Mouse (Mus musculus): ENCODE results near the gene Ifitm3. TPM values are rescaled to one million over a fixed set of nuclear protein-coding genes. Genes with fewer than 3 reads are reported as not detected.
"Not testable (repeated sequence)": the region's sequence is repeated elsewhere in the genome, so short reads cannot be mapped to it uniquely, and the experiment has no call there.

Gene Ifitm3
- total and polyA plus RNA-seq, 3 experiments: 0.25 TPM; not detected in 2

- Histone ChIP-seq H3K36me3 (replicated peaks in 1 of 2; ENCODE audit: control insufficient read depth in 1 of 2, insufficient read depth in 1 of 2, low read length in 1 of 2) (no peaks in the 10 kb centered on the region), H3K27ac (ENCODE audit: insufficient read depth, low read depth) (no peak overlapping the region), H3K27me3 (replicated peaks) (peaks cover 10% of the 10 kb centered on the region), H3K4me1 (ENCODE audit: control insufficient read depth in 1 of 2, insufficient read depth in 2 of 2) (peaks cover 3 to 11% of the 10 kb centered on the region in 2 experiments; a peak in 3 of 4 replicates), H3K79me2 (replicated peaks; ENCODE audit: control insufficient read depth, extremely low read depth, insufficient read depth, poor library complexity, severe bottlenecking) (no peaks in the 10 kb centered on the region), H3K4me3 (replicated peaks in 1 of 3; ENCODE audit: low read depth in 2 of 3, low read length in 2 of 3, poor library complexity in 1 of 3) (no peak overlapping the region), H3K9me3 (replicated peaks; ENCODE audit: low read length) (peaks cover 6% of the 10 kb centered on the region), H3K4me2 (ENCODE audit: insufficient read depth, low read depth, poor library complexity, severe bottlenecking) (no peak overlapping the region), H3K9ac (ENCODE audit: insufficient read depth, low read depth) (no peak overlapping the region)
- no peak for DNase-seq (ENCODE audit: extremely low read depth)
- dilution Hi-C loops (cut with MboI; ENCODE audit: extremely low pct_ligation_motif_present, extremely low pct_unique_long_range_greater_than_20kb, low sequenced_read_pairs): no loop called here
- in situ Hi-C loops (cut with MboI; ENCODE audit: low pct_ligation_motif_present, low pct_unique_long_range_greater_than_20kb, low sequenced_read_pairs): no loop called here
- TF ChIP-seq NRF1 (IDR thresholded peaks at IDR 0.05; ENCODE audit: low read depth, low read length): no peak
- no peak for TF ChIP-seq MAZ (IDR thresholded peaks at IDR 0.05; ENCODE audit: low read depth, low read length)
- no peak for TF ChIP-seq CTCF (conservative IDR thresholded peaks at IDR 0.05 in 1 of 2, IDR thresholded peaks at IDR 0.05 in 1 of 2; ENCODE audit: low read depth in 2 of 2, low read length in 2 of 2)
- no peak for TF ChIP-seq POLR2A (IDR thresholded peaks at IDR 0.05; ENCODE audit: low read depth, low read length)
- TF ChIP-seq BHLHE40 (IDR thresholded peaks at IDR 0.05; ENCODE audit: low read depth, low read length): no peak
- no peak for TF ChIP-seq E2F4 (IDR thresholded peaks at IDR 0.05; ENCODE audit: insufficient replicate concordance, low read depth, low read length)
Measured at GRCm38 (mm10) chr7:141039386-141040107, 29.0 kb upstream of the Ifitm3 start.

- DNase-seq (ENCODE audit: extremely low read depth): no peak
- Histone ChIP-seq H3K79me2 (replicated peaks; ENCODE audit: control insufficient read depth, extremely low read depth, insufficient read depth, poor library complexity, severe bottlenecking) (no peaks in the 10 kb centered on the region), H3K4me3 (replicated peaks in 1 of 3; ENCODE audit: low read depth in 2 of 3, low read length in 2 of 3, poor library complexity in 1 of 3) (no peak overlapping the region), H3K27ac (ENCODE audit: insufficient read depth, low read depth) (no peak overlapping the region), H3K36me3 (replicated peaks in 1 of 2; ENCODE audit: control insufficient read depth in 1 of 2, insufficient read depth in 1 of 2, low read length in 1 of 2) (no peaks in the 10 kb centered on the region), H3K27me3 (replicated peaks) (peaks cover 10% of the 10 kb centered on the region), H3K9ac (ENCODE audit: insufficient read depth, low read depth) (no peak overlapping the region), H3K9me3 (replicated peaks; ENCODE audit: low read length) (peaks cover 6% of the 10 kb centered on the region), H3K4me2 (ENCODE audit: insufficient read depth, low read depth, poor library complexity, severe bottlenecking) (no peak overlapping the region), H3K4me1 (ENCODE audit: control insufficient read depth in 1 of 2, insufficient read depth in 2 of 2) (peaks cover 3 to 11% of the 10 kb centered on the region in 2 experiments; a peak in 3 of 4 replicates)
- in situ Hi-C loops (cut with MboI; ENCODE audit: low pct_ligation_motif_present, low pct_unique_long_range_greater_than_20kb, low sequenced_read_pairs) (no loop called here), dilution Hi-C loops (cut with MboI; ENCODE audit: extremely low pct_ligation_motif_present, extremely low pct_unique_long_range_greater_than_20kb, low sequenced_read_pairs) (no loop called here)
- TF ChIP-seq USF1 (IDR thresholded peaks at IDR 0.05; ENCODE audit: low read depth, low read length): no peak
- TF ChIP-seq POLR2AphosphoS2 (IDR thresholded peaks at IDR 0.05; ENCODE audit: low read depth, low read length): no peak
- no peak for TF ChIP-seq BHLHE40 (IDR thresholded peaks at IDR 0.05; ENCODE audit: low read depth, low read length)
- no peak for TF ChIP-seq RAD21 (IDR thresholded peaks at IDR 0.05; ENCODE audit: low read depth, low read length)
- TF ChIP-seq CHD2 (IDR thresholded peaks at IDR 0.05; ENCODE audit: low read length): no peak
- TF ChIP-seq MAX (IDR thresholded peaks at IDR 0.05; ENCODE audit: low read length): no peak
- no peak for TF ChIP-seq UBTF (IDR thresholded peaks at IDR 0.05; ENCODE audit: low read depth, low read length)
Measured at GRCm38 (mm10) chr7:141038090-141039032, 27.8 kb upstream of the Ifitm3 start.

GRCm38 (mm10) chr7:141036624-141037023, 26.1 kb upstream of the Ifitm3 start:
- DNase-seq (ENCODE audit: extremely low read depth); in situ Hi-C loops (cut with MboI; ENCODE audit: low pct_ligation_motif_present, low pct_unique_long_range_greater_than_20kb, low sequenced_read_pairs); dilution Hi-C loops (cut with MboI; ENCODE audit: extremely low pct_ligation_motif_present, extremely low pct_unique_long_range_greater_than_20kb, low sequenced_read_pairs); H3K4me1 ChIP-seq (ENCODE audit: control insufficient read depth in 1 of 2, insufficient read depth in 2 of 2); H3K9me3 ChIP-seq (replicated peaks; ENCODE audit: low read length); H3K36me3 ChIP-seq (replicated peaks in 1 of 2; ENCODE audit: control insufficient read depth in 1 of 2, insufficient read depth in 1 of 2, low read length in 1 of 2); H3K27me3 ChIP-seq (replicated peaks); H3K9ac ChIP-seq (ENCODE audit: insufficient read depth, low read depth); H3K79me2 ChIP-seq (replicated peaks; ENCODE audit: control insufficient read depth, extremely low read depth, insufficient read depth, poor library complexity, severe bottlenecking); H3K4me3 ChIP-seq (replicated peaks in 1 of 3; ENCODE audit: low read depth in 2 of 3, low read length in 2 of 3, poor library complexity in 1 of 3); H3K27ac ChIP-seq (ENCODE audit: insufficient read depth, low read depth); H3K4me2 ChIP-seq (ENCODE audit: insufficient read depth, low read depth, poor library complexity, severe bottlenecking): not testable (repeated sequence)
